Mouse (Mus musculus): ENCODE measurements at regions not wholly inside any gene's neighbourhood (a gene's known extent, or its start where the extent isn't known, plus 50 kb on each side); places are given as distances from the start of the nearest gene placed in this dataset.

- DNase-seq (ENCODE audit: low read depth, low spot score): no peak
Observed at GRCm38 (mm10) chr4:131272060-131272459, 327.9 kb downstream of the Matn1 start.

GRCm38 (mm10) chr4:131293560-131293959, 349.4 kb downstream of the Matn1 start:
- DNase-seq (ENCODE audit: low read depth, low spot score): peak; percentile 21

GRCm38 (mm10) chr4:131298011-131298674, 354.0 kb downstream of the Matn1 start:
- no peak for DNase-seq (ENCODE audit: low read depth, low spot score)

GRCm38 (mm10) chr4:131303936-131304335, 359.8 kb downstream of the Matn1 start:
- DNase-seq (ENCODE audit: low read depth, low spot score): no peak

- DNase-seq (ENCODE audit: low read depth, low spot score): peak; percentile 11
Observed at GRCm38 (mm10) chr4:131304361-131304777, 360.2 kb downstream of the Matn1 start.

DNA sequence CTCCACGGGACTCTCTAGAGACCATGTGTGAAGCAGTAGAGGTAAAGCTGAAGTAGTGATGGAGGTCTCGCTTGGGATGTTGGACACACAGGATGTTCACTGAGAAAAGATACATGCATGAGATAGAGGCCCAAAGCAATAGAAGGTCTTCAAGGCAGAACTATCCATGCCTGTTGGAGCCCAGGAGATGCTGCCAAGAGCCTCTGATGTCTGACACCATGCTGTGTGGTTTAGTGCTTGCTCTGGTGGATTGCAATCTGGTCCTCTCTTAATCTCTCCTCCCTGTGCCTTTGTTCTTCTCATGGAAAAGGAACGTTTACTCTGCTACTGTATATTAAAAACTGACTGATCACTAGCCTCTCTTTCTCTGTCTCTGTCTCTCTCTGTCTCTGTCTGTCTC, 370.0 kb downstream of the Matn1 start:
- DNase-seq (ENCODE audit: low read depth, low spot score): no peak

DNA sequence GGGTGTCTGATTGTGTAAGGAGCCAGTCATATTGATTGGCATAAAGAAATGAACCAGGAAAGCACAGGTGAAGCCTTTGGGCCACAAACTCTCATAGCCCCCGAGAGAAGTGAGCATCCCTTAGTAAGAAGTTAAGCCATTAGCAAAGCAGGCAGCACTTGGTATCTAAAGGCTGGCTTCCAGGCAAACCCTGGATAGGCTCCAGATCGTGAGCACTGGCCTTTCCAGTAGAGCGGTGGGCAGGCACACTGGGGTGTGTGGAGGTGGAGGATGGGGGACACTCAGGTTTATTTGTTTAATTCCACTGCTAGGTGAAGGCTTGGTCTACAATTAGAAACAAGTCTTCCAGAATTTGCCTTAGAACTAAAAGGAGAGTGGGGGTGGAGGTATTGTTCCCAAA, 371.9 kb downstream of the Matn1 start:
- DNase-seq (ENCODE audit: low read depth, low spot score): no peak

DNA sequence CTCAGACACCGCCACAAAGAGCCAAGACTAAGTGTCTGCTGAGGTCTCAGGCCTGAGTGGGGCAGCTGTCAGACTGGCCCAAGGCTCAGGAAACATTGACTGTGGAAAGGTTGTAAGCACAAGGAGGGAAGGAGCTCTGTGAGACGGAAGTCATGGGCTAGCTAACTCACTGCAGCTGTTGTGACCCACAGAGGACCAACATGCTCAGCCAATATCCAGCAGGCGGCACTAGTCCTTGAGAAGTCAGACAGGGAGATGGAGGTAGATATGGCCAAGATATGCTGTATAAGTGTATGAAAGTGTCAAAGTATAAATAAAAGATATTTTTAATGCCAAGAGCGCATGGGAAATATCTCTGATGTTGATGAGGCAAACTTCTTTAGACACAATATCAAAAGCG, 378.1 kb downstream of the Matn1 start:
- no peak for DNase-seq (ENCODE audit: low read depth, low spot score)

DNA sequence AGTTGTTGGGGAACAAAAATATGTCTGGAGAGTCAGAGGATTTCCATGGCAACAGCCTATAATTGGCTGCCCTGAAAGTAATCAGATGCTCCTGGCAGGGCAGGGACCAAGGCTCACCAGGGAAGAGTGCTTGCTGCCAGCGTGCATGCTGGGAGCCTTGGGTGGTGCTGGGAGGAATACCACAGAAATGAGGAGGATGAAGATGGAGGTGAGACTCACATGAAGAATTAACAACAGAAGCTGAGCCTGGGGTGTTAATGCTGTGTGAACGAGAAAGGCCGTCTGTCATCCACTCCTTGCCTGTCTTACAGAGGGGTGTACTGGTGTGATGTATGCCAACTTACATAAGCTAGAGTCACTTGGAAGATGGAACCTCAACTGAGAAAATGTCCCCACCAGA, 380.3 kb downstream of the Matn1 start:
- no peak for DNase-seq (ENCODE audit: low read depth, low spot score)

DNA sequence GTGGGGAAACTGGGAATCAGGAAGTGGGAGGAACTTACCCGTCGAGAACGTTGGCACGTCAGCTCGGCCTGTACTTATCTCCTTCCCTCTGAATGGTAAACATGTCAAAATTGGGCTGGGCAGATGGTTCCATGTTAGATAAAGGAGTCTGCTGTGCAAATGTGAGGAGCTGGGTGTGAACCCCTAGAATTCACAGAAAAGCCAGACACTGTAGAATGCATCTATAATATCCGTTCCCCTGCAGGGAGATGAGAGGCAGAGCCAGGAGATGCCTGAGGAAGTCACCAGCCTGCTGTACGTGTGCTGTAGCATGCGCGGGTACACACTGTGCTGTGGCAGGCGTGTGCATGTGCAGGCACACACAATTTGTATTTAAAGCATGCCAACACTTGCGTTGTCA, 381.0 kb downstream of the Matn1 start:
- no peak for DNase-seq (ENCODE audit: low read depth, low spot score)

DNA sequence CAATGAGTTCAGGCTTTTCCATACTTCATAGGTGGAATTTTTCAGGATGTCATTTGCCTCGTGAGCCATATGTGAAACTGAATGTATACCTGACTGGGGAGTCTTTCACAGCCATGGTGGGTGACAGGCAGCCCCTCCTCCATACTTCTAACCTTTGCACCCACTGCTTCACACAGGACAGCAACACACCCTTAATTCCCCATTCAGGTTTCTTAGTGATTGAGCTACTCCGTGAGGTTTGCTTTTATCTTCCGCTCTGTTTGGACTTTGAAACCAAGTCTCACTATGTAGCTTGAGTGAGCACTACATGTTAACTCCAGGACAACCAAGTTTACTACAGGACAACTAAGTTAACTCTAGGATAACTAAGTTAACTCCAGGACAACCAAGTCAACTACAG, 381.4 kb downstream of the Matn1 start:
- no peak for DNase-seq (ENCODE audit: low read depth, low spot score)

GRCm38 (mm10) chr4:131329398-131329797, 385.2 kb downstream of the Matn1 start:
- no peak for DNase-seq (ENCODE audit: low read depth, low spot score)

DNA sequence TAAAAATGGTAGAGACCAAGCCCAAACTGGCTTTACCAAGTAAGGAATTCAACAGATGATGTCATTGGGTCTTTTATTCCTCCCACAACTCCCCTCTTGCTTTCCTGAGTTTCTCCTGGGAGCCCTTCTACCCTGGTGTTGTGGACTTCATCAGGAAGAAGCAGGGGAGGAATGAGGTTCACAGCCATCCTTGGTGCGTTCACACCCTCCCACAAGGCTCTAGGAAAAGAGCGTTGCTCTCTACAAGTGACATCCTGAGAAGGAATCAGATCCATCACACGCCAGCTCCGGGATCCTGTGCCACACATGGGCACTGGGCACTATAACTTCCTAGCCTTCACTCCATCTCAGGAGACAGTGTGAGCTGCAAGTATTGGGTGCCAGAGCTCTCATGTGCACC, 387.5 kb downstream of the Matn1 start:
- DNase-seq (ENCODE audit: low read depth, low spot score): no peak

DNA sequence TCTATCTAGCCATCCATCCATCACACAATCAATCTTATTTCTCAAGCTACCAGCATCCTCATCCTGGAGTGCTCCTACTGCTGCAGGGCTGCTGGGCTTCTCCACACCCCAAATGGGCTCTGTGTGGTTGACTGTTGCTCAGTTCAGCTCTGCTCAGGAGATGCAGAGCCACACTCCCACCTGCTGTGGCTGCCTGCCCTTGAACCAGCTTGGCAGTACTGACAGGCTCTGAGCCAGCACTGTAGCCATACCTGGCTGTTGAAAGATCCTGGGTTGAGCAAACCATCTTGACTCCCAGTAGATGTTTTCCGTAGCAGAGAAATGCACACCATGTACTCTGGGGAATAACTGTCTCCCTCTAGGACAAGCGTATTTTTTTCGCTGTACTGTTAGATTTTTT, 392.6 kb downstream of the Matn1 start:
- DNase-seq (ENCODE audit: low read depth, low spot score): no peak

GRCm38 (mm10) chr4:131340993-131341695, 397.0 kb downstream of the Matn1 start:
- peak; percentile 12 for DNase-seq (ENCODE audit: low read depth, low spot score)

- DNase-seq (ENCODE audit: low read depth, low spot score): no peak
Observed at GRCm38 (mm10) chr4:131346727-131347126, 402.5 kb downstream of the Matn1 start.

- DNase-seq (ENCODE audit: low read depth, low spot score): no peak
Observed at GRCm38 (mm10) chr4:131350268-131350667, 406.1 kb downstream of the Matn1 start.

DNA sequence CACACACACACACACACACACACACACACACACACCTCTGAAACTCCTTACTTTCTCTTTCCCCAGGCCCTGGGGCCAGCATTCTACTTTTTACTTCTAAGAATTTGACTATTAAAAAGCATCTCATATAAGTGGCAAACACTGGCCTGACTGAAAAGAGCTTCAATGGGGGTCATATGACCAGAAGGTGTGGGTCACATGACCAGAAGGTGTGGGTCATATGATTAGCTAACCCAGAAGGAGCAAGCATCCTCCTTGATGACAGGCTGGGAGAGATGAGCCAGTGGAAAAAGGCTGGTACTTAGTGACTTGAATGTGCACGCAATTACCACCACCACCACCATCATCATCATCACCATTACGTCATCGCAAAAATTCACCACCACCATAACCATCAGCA, 410.7 kb downstream of the Matn1 start:
- no peak for DNase-seq (ENCODE audit: low read depth, low spot score)

- no peak for DNase-seq (ENCODE audit: low read depth, low spot score)
Observed at GRCm38 (mm10) chr4:131355526-131355991, 411.4 kb downstream of the Matn1 start.

- no peak for DNase-seq (ENCODE audit: low read depth, low spot score)
Observed at GRCm38 (mm10) chr4:131356316-131356715, 412.1 kb downstream of the Matn1 start.

DNA sequence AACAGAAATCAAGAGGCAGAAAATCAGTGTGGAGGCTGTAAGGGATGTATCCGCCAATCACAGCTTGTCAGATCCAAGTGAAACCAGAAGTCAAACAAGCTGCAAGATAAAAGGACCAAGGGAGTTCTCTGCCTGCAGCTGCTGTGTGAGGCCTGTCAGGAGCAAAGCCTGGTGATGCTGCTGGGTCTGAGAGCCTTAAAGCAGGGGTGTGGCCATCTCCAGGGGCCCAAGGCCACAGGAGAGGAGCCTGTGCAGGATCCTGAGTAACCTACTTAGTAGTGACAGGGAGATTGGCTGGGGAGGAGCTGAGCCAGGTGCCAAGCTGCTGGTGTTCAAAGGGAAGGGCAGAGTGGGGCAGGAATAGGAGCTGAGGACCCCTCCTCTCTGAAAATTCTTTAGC, 418.8 kb downstream of the Matn1 start:
- no peak for DNase-seq (ENCODE audit: low read depth, low spot score)

GRCm38 (mm10) chr4:131364671-131365252, 420.6 kb downstream of the Matn1 start:
- DNase-seq (ENCODE audit: low read depth, low spot score): peak; percentile 57

GRCm38 (mm10) chr4:131366006-131366405, 421.8 kb downstream of the Matn1 start:
- no peak for DNase-seq (ENCODE audit: low read depth, low spot score)
